Mouse (Mus musculus): ENCODE data around the gene Hgd. TPM values are rescaled to one million over a fixed set of nuclear protein-coding genes. Genes with fewer than 3 reads are reported as not detected.
A peak's percentile ranks its signal among the peaks of the same experiment; 100 is the strongest.

Hgd gene
- total and polyA plus RNA-seq, 2 experiments from 2014 or later = 0.18 TPM; not detected in 1

GRCm38 (mm10) chr16:37647067-37647466 lies 67.1 kb downstream of the Hgd start:
- Histone ChIP-seq H3K27me3 (ENCODE audit: control insufficient read depth, insufficient read depth, low read length) (no peaks in the 10 kb centered on the region), H3K9ac (replicated peaks; ENCODE audit: low read depth, low read length) (no peak overlapping the region), H3K27ac (ENCODE audit: low read depth) (no peak overlapping the region), H3K4me3 (ENCODE audit: low read depth, low read length) (no peak overlapping the region), H3K9me3 (replicated peaks; ENCODE audit: control insufficient read depth, low read length) (no peaks in the 10 kb centered on the region), H3K4me1 (ENCODE audit: control insufficient read depth, insufficient read depth) (peaks cover 7% of the 10 kb centered on the region), H3K4me2 (ENCODE audit: low read depth, low read length) (no peak overlapping the region), H3K36me3 (replicated peaks; ENCODE audit: control insufficient read depth, insufficient read depth, low read length) (peaks cover 35% of the 10 kb centered on the region)
- TF ChIP-seq CTCF (IDR thresholded peaks at IDR 0.05; ENCODE audit: low read depth) (no peak), EP300 (IDR thresholded peaks at IDR 0.05; ENCODE audit: low read depth) (no peak)
- DNase-seq (ENCODE audit: low spot score) (no peak), ATAC-seq (ENCODE audit: insufficient read depth, low read depth) (no peak)
- WGBS = 84% methylated on average over 16 of the region's 16 CpGs

- 76% methylated on average over 8 of the region's 8 CpGs for WGBS
Measured at GRCm38 (mm10) chr16:37647936-37648335, 68.0 kb downstream of the Hgd start.

GRCm38 (mm10) chr16:37649068-37649467 lies 69.1 kb downstream of the Hgd start:
- Histone ChIP-seq H3K27ac (ENCODE audit: low read depth) (no peak overlapping the region), H3K4me3 (ENCODE audit: low read depth, low read length) (no peak overlapping the region), H3K4me1 (ENCODE audit: control insufficient read depth, insufficient read depth) (peaks cover 17% of the 10 kb centered on the region), H3K9ac (replicated peaks; ENCODE audit: low read depth, low read length) (no peak overlapping the region), H3K36me3 (replicated peaks; ENCODE audit: control insufficient read depth, insufficient read depth, low read length) (peaks cover 35% of the 10 kb centered on the region), H3K27me3 (ENCODE audit: control insufficient read depth, insufficient read depth, low read length) (no peaks in the 10 kb centered on the region), H3K9me3 (replicated peaks; ENCODE audit: control insufficient read depth, low read length) (no peaks in the 10 kb centered on the region), H3K4me2 (ENCODE audit: low read depth, low read length) (no peak overlapping the region)
- TF ChIP-seq EP300 (IDR thresholded peaks at IDR 0.05; ENCODE audit: low read depth) = no peak
- no peak for TF ChIP-seq CTCF (IDR thresholded peaks at IDR 0.05; ENCODE audit: low read depth)
- WGBS = 89% methylated on average over 5 of the region's 5 CpGs
- no peak for ATAC-seq (ENCODE audit: insufficient read depth, low read depth)
- DNase-seq (ENCODE audit: low spot score) = no peak

More at GRCm38 (mm10) chr16:37647936-37648335, 68.0 kb downstream of the Hgd start:
- Histone ChIP-seq H3K9me3 (replicated peaks; ENCODE audit: control insufficient read depth, low read length) (no peaks in the 10 kb centered on the region), H3K36me3 (replicated peaks; ENCODE audit: control insufficient read depth, insufficient read depth, low read length) (peaks cover 35% of the 10 kb centered on the region), H3K27ac (ENCODE audit: low read depth) (no peak overlapping the region), H3K4me2 (ENCODE audit: low read depth, low read length) (no peak overlapping the region), H3K4me1 (ENCODE audit: control insufficient read depth, insufficient read depth) (peaks cover 14% of the 10 kb centered on the region), H3K9ac (replicated peaks; ENCODE audit: low read depth, low read length) (no peak overlapping the region), H3K4me3 (ENCODE audit: low read depth, low read length) (no peak overlapping the region), H3K27me3 (ENCODE audit: control insufficient read depth, insufficient read depth, low read length) (no peaks in the 10 kb centered on the region)
- DNase-seq (ENCODE audit: low spot score) = no peak
- no peak for TF ChIP-seq EP300 (IDR thresholded peaks at IDR 0.05; ENCODE audit: low read depth)
- TF ChIP-seq CTCF (IDR thresholded peaks at IDR 0.05; ENCODE audit: low read depth) = no peak
- ATAC-seq (ENCODE audit: insufficient read depth, low read depth) = no peak

- Histone ChIP-seq H3K4me1 (ENCODE audit: control insufficient read depth, insufficient read depth) (peaks cover 17% of the 10 kb centered on the region), H3K36me3 (replicated peaks; ENCODE audit: control insufficient read depth, insufficient read depth, low read length) (peaks cover 19% of the 10 kb centered on the region), H3K27ac (ENCODE audit: low read depth) (peak overlapping the region; percentile 27), H3K9ac (replicated peaks; ENCODE audit: low read depth, low read length) (no peak overlapping the region), H3K4me2 (ENCODE audit: low read depth, low read length) (no peak overlapping the region), H3K4me3 (ENCODE audit: low read depth, low read length) (no peak overlapping the region), H3K27me3 (ENCODE audit: control insufficient read depth, insufficient read depth, low read length) (no peaks in the 10 kb centered on the region), H3K9me3 (replicated peaks; ENCODE audit: control insufficient read depth, low read length) (no peaks in the 10 kb centered on the region)
- WGBS = 65% methylated on average over 5 of the region's 5 CpGs
- DNase-seq (ENCODE audit: low spot score) (no peak), ATAC-seq (ENCODE audit: insufficient read depth, low read depth) (no peak)
- no peak for TF ChIP-seq CTCF (IDR thresholded peaks at IDR 0.05; ENCODE audit: low read depth)
- no peak for TF ChIP-seq EP300 (IDR thresholded peaks at IDR 0.05; ENCODE audit: low read depth)
Measured at GRCm38 (mm10) chr16:37651467-37651866, 71.5 kb downstream of the Hgd start.

- no peak for TF ChIP-seq CTCF (IDR thresholded peaks at IDR 0.05; ENCODE audit: low read depth)
- no peak for TF ChIP-seq EP300 (IDR thresholded peaks at IDR 0.05; ENCODE audit: low read depth)
- Histone ChIP-seq H3K9ac (replicated peaks; ENCODE audit: low read depth, low read length) (0 out of 2 replicates have a peak overlapping the region, but pooled peaks have one; percentile 87), H3K4me1 (ENCODE audit: control insufficient read depth, insufficient read depth) (peaks cover 17% of the 10 kb centered on the region)
Measured at GRCm38 (mm10) chr16:37652654-37653053, 72.7 kb downstream of the Hgd start.

GRCm38 (mm10) chr16:37653058-37653457 lies 73.1 kb downstream of the Hgd start:
- no peak for TF ChIP-seq EP300 (IDR thresholded peaks at IDR 0.05; ENCODE audit: low read depth)
- no peak for TF ChIP-seq CTCF (IDR thresholded peaks at IDR 0.05; ENCODE audit: low read depth)
- Histone ChIP-seq H3K27me3 (ENCODE audit: control insufficient read depth, insufficient read depth, low read length) (no peaks in the 10 kb centered on the region), H3K4me3 (ENCODE audit: low read depth, low read length) (peak overlapping the region; percentile 76), H3K4me2 (ENCODE audit: low read depth, low read length) (peak overlapping the region; percentile 86), H3K9me3 (replicated peaks; ENCODE audit: control insufficient read depth, low read length) (no peaks in the 10 kb centered on the region), H3K4me1 (ENCODE audit: control insufficient read depth, insufficient read depth) (peaks cover 17% of the 10 kb centered on the region), H3K27ac (ENCODE audit: low read depth) (no peak overlapping the region), H3K36me3 (replicated peaks; ENCODE audit: control insufficient read depth, insufficient read depth, low read length) (peaks cover 4% of the 10 kb centered on the region), H3K9ac (replicated peaks; ENCODE audit: low read depth, low read length) (peak overlapping the region; percentile 87)
- DNase-seq (ENCODE audit: low spot score) (no peak), ATAC-seq (ENCODE audit: insufficient read depth, low read depth) (no peak)
- 64% methylated on average over 1 of the region's 1 CpGs for WGBS

More at GRCm38 (mm10) chr16:37652654-37653053, 72.7 kb downstream of the Hgd start:
- ATAC-seq (ENCODE audit: insufficient read depth, low read depth) (no peak), DNase-seq (ENCODE audit: low spot score) (no peak)
- peaks cover 8% of the 10 kb centered on the region for H3K36me3 ChIP-seq (replicated peaks; ENCODE audit: control insufficient read depth, insufficient read depth, low read length)
- H3K4me3 ChIP-seq (ENCODE audit: low read depth, low read length) = peak overlapping the region; percentile 76; the same call in 1 of the 2 replicates
- 86% methylated on average over 5 of the region's 5 CpGs for WGBS
- no peaks in the 10 kb centered on the region for H3K27me3 ChIP-seq (ENCODE audit: control insufficient read depth, insufficient read depth, low read length)
- H3K27ac ChIP-seq (ENCODE audit: low read depth) = no peak overlapping the region
- H3K9me3 ChIP-seq (replicated peaks; ENCODE audit: control insufficient read depth, low read length) = no peaks in the 10 kb centered on the region
- peak overlapping the region; percentile 86 for H3K4me2 ChIP-seq (ENCODE audit: low read depth, low read length)
